Mouse (Mus musculus) liver, embryonic 14.5 days (tissue): ENCODE results near the gene Cox4i2. TPM values are rescaled to one million over a fixed set of nuclear protein-coding genes. Genes with fewer than 3 reads are reported as not detected.
A peak's percentile ranks its signal among the peaks of the same experiment; 100 is the strongest.

Experiments used
- ATAC-seq: fragments of 200-750 bp; cut with Nextera tagmentation; 2 replicates; pipeline ENCODE4 v1.8.0; 2017; ENCODE audit warnings: moderate number of reproducible peaks, mild to moderate bottlenecking, moderate library complexity; ENCODE audit not compliant: insufficient read depth
- DNase-seq, 3 experiments: peaks; one replicate each; pipeline ENCODE4 v3.0.0-alpha.2; 2012 to 2013; ENCODE audit warnings: low read depth in 3 of 3, low spot score in 3 of 3
- H3K27ac ChIP-seq: fragments of 300-500 bp; sonication (generic); 2 replicates; pipeline ENCODE4 v1.5.1; 2014; ENCODE audit warnings: moderate library complexity, mild to moderate bottlenecking, control low read depth, inconsistent platforms
- H3K27me3 ChIP-seq: fragments of 300-500 bp; sonication (generic); 2 replicates; pipeline ENCODE4 v1.6.1; 2014; ENCODE audit warnings: mild to moderate bottlenecking, low read length, moderate library complexity; ENCODE audit not compliant: control insufficient read depth, insufficient read depth
- H3K36me3 ChIP-seq: fragments of 300-500 bp; sonication (generic); replicated peaks from 2 replicates; pipeline ENCODE4 v1.6.1; 2014; ENCODE audit warnings: low read depth; ENCODE audit not compliant: control insufficient read depth, insufficient read depth
- H3K4me1 ChIP-seq, 2 experiments: fragments of 200-500 bp in 1 of 2; fragments of 300-500 bp in 1 of 2; sonication (generic) in 1 of 2; replicated peaks; 2 replicates each; pipeline ENCODE4 v1.6.1; 2012 to 2014; ENCODE audit warnings: antibody characterized with exemption in 1 of 2, inconsistent platforms in 1 of 2, low read length in 1 of 2; ENCODE audit not compliant: control insufficient read depth in 2 of 2, insufficient read depth in 2 of 2
- H3K4me2 ChIP-seq: fragments of 300-500 bp; sonication (generic); 2 replicates; pipeline ENCODE4 v1.6.1; 2014; ENCODE audit warnings: low read depth, mild to moderate bottlenecking, control low read depth, moderate library complexity
- H3K4me3 ChIP-seq, 2 experiments: fragments of 200-500 bp in 1 of 2; fragments of 300-500 bp in 1 of 2; sonication (generic) in 1 of 2; 2 replicates each; pipeline ENCODE4 v1.5.1; 2012 to 2014; ENCODE audit warnings: low read depth in 2 of 2, low read length in 2 of 2, mild to moderate bottlenecking in 2 of 2, control low read depth in 1 of 2, inconsistent platforms in 1 of 2, moderate library complexity in 1 of 2; ENCODE audit not compliant: insufficient read depth in 1 of 2
- H3K9ac ChIP-seq: fragments of 300-500 bp; sonication (generic); replicated peaks from 2 replicates; pipeline ENCODE4 v1.6.1; 2014; ENCODE audit warnings: mild to moderate bottlenecking, control low read depth, moderate library complexity
- H3K9me3 ChIP-seq: fragments of 300-500 bp; sonication (generic); 2 replicates; pipeline ENCODE4 v1.6.1; 2016; ENCODE audit warnings: low read length, mixed read lengths; ENCODE audit not compliant: control insufficient read depth
- CTCF ChIP-seq: IDR thresholded peaks from 2 replicates; pipeline ENCODE4 v1.5.1; 2016; ENCODE audit warnings: antibody characterized with exemption, low read depth, control low read depth
- EP300 ChIP-seq: IDR thresholded peaks from 2 replicates; pipeline ENCODE4 v1.6.1; 2016; ENCODE audit warnings: antibody characterized with exemption, low read depth
- WGBS: fragments of 180-500 bp; shearing (Covaris S2); extraction: QIAGEN DNeasy Blood & Tissue Kit; methylation state at CpG from one replicate; pipeline ENCODE4 v1.1.7; 2014; ENCODE audit not compliant: insufficient replicate concordance; 5-methylcytosine and 5-hydroxymethylcytosine counted together
- polyA plus RNA-seq, 2 experiments: library from polyadenylated mRNA; depleted of rRNA in 1 of 2; stranded (reverse) in 1 of 2; unstranded in 1 of 2; fragments of >200 nt; fragmentation: Nextera tagmentation in 1 of 2; extraction: Ambion mirVana in 1 of 2; gene quantifications; 2 replicates each; pipeline versions ENCODE4 v1.2.1 to v1.2.3; 2012 to 2014

Cox4i2 gene
- polyA plus RNA-seq, 2 experiments: 0.51 to 0.92 TPM

- no peak overlapping the region for H3K4me2 ChIP-seq
- no peak overlapping the region for H3K4me3 ChIP-seq
- TF ChIP-seq CTCF: no peak
- no peak for TF ChIP-seq EP300
- peaks cover 27% of the 10 kb centered on the region for H3K36me3 ChIP-seq
- no peak for DNase-seq
- no peaks in the 10 kb centered on the region for H3K9me3 ChIP-seq
- H3K9ac ChIP-seq: no peak overlapping the region
- H3K4me1 ChIP-seq: peaks cover 33 to 40% of the 10 kb centered on the region in 2 experiments
- no peak for ATAC-seq
- no peak overlapping the region for H3K27ac ChIP-seq
- 66% methylated on average over 3 of the region's 3 CpGs for WGBS
- no peaks in the 10 kb centered on the region for H3K27me3 ChIP-seq
Observed at GRCm38 (mm10) chr2:152781031-152781711, 27.2 kb downstream of the Cox4i2 start.

DNA sequence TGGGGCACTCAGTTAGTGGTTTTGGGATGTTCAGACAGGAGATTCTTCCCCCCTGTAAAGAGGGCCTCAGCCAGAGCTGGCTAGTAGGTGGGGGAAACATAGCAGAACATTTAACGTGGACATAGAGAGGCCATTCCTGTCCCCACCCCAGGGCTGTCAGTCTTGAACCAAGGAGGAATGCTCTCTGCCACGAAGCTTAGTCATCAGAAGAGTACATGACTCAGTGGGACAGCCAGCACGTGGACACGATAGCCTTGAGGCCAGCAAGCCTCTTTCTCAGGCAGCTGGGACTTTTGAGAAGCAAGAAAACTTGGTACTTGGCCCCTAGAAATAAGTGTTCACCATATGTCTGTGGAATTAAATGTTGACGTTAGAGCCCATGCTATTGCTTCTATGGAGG lies 28.7 kb downstream of the Cox4i2 start:
- Histone ChIP-seq H3K4me1 (peaks cover 45 to 52% of the 10 kb centered on the region in 2 experiments), H3K9me3 (no peaks in the 10 kb centered on the region), H3K4me2 (no peak overlapping the region), H3K4me3 (no peak overlapping the region), H3K36me3 (peaks cover 27% of the 10 kb centered on the region), H3K9ac (no peak overlapping the region; the same call in 1 of the 2 replicates), H3K27me3 (no peaks in the 10 kb centered on the region), H3K27ac (peak overlapping the region; percentile 29; the same call in 1 of the 2 replicates)
- TF ChIP-seq CTCF: no peak
- no peak for TF ChIP-seq EP300
- DNase-seq: no peak
- ATAC-seq: no peak
- 44% methylated on average over 5 of the region's 5 CpGs for WGBS

- ATAC-seq (no peak), DNase-seq (no peak)
- Histone ChIP-seq H3K27me3 (no peaks in the 10 kb centered on the region), H3K9ac (no peak overlapping the region), H3K4me2 (no peak overlapping the region), H3K27ac (no peak overlapping the region), H3K9me3 (no peaks in the 10 kb centered on the region), H3K4me3 (no peak overlapping the region), H3K4me1 (peaks cover 51 to 58% of the 10 kb centered on the region in 2 experiments), H3K36me3 (peaks cover 27% of the 10 kb centered on the region)
- 80% methylated on average over 5 of the region's 5 CpGs for WGBS
- no peak for TF ChIP-seq CTCF
- TF ChIP-seq EP300: no peak
Observed at GRCm38 (mm10) chr2:152783241-152783640, 29.3 kb downstream of the Cox4i2 start.

- Histone ChIP-seq H3K9me3 (no peaks in the 10 kb centered on the region), H3K9ac (no peak overlapping the region), H3K27me3 (no peaks in the 10 kb centered on the region), H3K36me3 (peaks cover 27% of the 10 kb centered on the region), H3K4me3 (no peak overlapping the region), H3K27ac (peak overlapping the region; percentile 99), H3K4me2 (no peak overlapping the region), H3K4me1 (peaks cover 59 to 71% of the 10 kb centered on the region in 2 experiments)
- 81% methylated on average over 8 of the region's 8 CpGs for WGBS
- DNase-seq (no peak), ATAC-seq (no peak)
- TF ChIP-seq CTCF: no peak
- TF ChIP-seq EP300: no peak
Observed at GRCm38 (mm10) chr2:152784640-152785039, 30.7 kb downstream of the Cox4i2 start.

DNA sequence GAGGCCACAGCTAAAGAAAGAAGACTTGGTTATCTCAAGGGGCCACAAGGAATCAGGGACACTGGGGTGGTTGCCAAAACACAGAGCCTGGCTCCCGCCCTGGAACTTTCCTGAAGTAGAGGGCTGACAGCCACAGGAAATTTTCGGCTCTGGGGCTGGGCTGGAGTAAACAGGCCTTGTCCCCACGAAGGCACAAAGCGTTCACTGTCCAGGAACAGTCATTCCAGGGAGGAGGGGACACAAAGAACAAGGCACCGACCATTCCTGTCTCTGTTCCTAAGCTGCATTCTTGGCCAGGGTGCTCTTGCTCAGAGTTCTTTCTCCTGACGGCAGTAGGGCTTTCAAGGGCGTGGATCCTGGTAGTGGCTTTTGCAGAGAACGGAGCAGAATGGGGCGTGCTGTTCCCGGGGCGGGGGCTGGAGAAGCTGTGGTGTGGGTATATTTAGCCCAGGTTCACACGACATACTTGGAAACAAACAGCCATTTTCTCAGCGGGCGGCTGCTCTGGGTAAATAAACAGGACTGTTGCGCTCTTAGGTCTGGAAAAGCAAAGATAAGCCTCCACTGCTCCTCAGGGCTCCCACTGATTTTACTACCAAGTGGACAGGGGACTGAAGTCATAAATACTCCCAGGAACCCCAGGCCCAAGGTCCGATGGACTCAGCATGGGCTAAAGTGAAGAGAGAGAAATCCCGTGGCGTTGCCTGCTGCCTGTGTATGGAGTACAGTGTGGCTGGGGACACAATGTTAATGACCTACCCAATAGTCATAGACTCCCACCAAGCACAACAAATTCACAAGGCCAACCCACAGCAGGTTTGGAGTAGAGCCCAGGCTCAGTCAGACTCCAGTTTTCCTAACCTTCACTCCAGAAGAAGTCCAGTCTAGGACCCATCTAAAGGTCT lies 31.7 kb downstream of the Cox4i2 start:
- H3K27ac ChIP-seq: peak overlapping the region; percentile 99
- H3K4me2 ChIP-seq: peak overlapping the region; percentile 47
- peaks cover 70 to 82% of the 10 kb centered on the region in 2 experiments for H3K4me1 ChIP-seq
- no peak for DNase-seq
- H3K36me3 ChIP-seq: peaks cover 27% of the 10 kb centered on the region
- WGBS: 24% methylated on average over 18 of the region's 18 CpGs
- H3K27me3 ChIP-seq: no peaks in the 10 kb centered on the region
- peak overlapping the region; percentile 32 for H3K9ac ChIP-seq
- H3K9me3 ChIP-seq: no peaks in the 10 kb centered on the region
- peak overlapping the region in 1 of 2 experiments; percentile 6; a peak in 2 of 4 replicates for H3K4me3 ChIP-seq
- no peak for ATAC-seq
- TF ChIP-seq CTCF: no peak
- peak; percentile 46; the same call in 1 of the 2 replicates for TF ChIP-seq EP300
